ENCODE assay signal across 9 mouse cellular contexts in the genomic region with DNA sequence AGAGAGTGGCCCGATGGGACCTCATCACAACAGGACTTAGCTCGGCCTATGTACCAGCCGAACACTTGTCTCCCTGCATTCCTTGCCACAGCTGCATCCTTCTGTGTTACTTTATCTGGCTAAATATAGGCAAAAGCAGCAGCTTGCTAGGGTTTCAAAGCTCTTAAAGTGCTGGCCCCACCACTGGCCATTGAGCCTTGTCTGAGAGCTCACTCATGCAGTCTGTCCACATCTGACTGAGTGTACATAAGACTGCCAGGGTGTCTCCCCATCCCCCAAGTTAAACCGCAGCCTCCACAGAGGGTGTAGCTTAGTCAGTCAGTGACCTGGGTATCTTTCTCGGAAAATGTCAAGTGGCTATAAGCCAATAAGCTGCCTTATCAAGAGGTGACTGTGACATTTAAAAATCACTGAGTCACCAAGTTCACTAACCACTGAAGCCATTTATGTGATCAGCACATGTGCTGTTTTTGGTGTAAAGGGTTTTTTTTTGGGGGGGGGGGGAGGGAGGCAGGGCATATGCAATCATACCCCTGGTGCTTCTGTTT. TPM values are rescaled to one million over a fixed set of nuclear protein-coding genes. Genes with fewer than 3 reads are reported as not detected.
DNase-seq lines count a peak whose midpoint lies in the region; ATAC-seq lines count a peak whose summit lies in the region.
"Had no signal": no experiment of that assay in that cellular context is flagged by ENCODE, and none has a peak within 500 bp of the region (broad histone marks: within the 10 kb centered on the region; RNA-seq: fewer than 3 reads in every experiment).

No protein-coding gene starts in this region.

- DNase-seq in adrenal gland, postnatal 10 days = peak; percentile 55
- DNase-seq in splenic B cell, adult 2 months (ENCODE audit: low read depth, low spot score) = peak; percentile 5
- DNase-seq in layer of hippocampus, adult 18-20 months (ENCODE audit: low spot score in 2 of 2) = no peak
- DNase-seq in left cerebral cortex, adult 18-20 months (ENCODE audit: low spot score in 2 of 2) = no peak
- DNase-seq in cerebellum, adult 9-11 months = no peak

- no peaks in the 10 kb centered on the region for H3K36me3 ChIP-seq in midbrain, embryonic 13.5 days
- H3K36me3 ChIP-seq in midbrain, embryonic 16.5 days (ENCODE audit: control insufficient read depth, insufficient read depth, low read length) = no peaks in the 10 kb centered on the region
- H3K36me3 ChIP-seq in splenic B cell, adult 2 months (ENCODE audit: control insufficient read depth, insufficient read depth, low read length, poor library complexity, severe bottlenecking) = no peaks in the 10 kb centered on the region

- 0 out of 2 replicates have a peak, but pooled peaks have one; percentile 48 for ATAC-seq in midbrain, embryonic 13.5 days
- ATAC-seq in midbrain, embryonic 16.5 days = no peak
- ATAC-seq in inflammation-experienced regulatory T-cells, adult 6 months = peak; percentile 70
- ATAC-seq: hindbrain, postnatal 0 days had no signal

- H3K9me3 ChIP-seq in midbrain, embryonic 13.5 days = no peaks in the 10 kb centered on the region
- H3K9me3 ChIP-seq in midbrain, embryonic 16.5 days (replicated peaks; ENCODE audit: control insufficient read depth, low read length, poor library complexity, severe bottlenecking) = no peaks in the 10 kb centered on the region

- no peaks in the 10 kb centered on the region for H3K27me3 ChIP-seq in midbrain, embryonic 13.5 days
- H3K27me3 ChIP-seq in midbrain, embryonic 16.5 days (ENCODE audit: control insufficient read depth, insufficient read depth, low read depth, low read length) = no peaks in the 10 kb centered on the region
- H3K27me3 ChIP-seq in splenic B cell, adult 2 months (ENCODE audit: control insufficient read depth, insufficient read depth, low read length, poor library complexity, severe bottlenecking) = no peaks in the 10 kb centered on the region

- H3K27ac ChIP-seq in midbrain, embryonic 13.5 days = no peak overlapping the region
- no peak overlapping the region for H3K27ac ChIP-seq in midbrain, embryonic 16.5 days (ENCODE audit: low read length)
- H3K27ac ChIP-seq: hindbrain, postnatal 0 days had no signal

- no peak overlapping the region for H3K4me2 ChIP-seq in midbrain, embryonic 13.5 days (replicated peaks)
- H3K4me2 ChIP-seq in midbrain, embryonic 16.5 days (ENCODE audit: low read length) = no peak overlapping the region

- no peak overlapping the region for H3K9ac ChIP-seq in midbrain, embryonic 13.5 days (replicated peaks)
- H3K9ac ChIP-seq in midbrain, embryonic 16.5 days (ENCODE audit: low read depth, low read length) = no peak overlapping the region

- H3K4me1 ChIP-seq in midbrain, embryonic 13.5 days (replicated peaks) = no peaks in the 10 kb centered on the region
- H3K4me1 ChIP-seq in midbrain, embryonic 16.5 days (ENCODE audit: control insufficient read depth, insufficient read depth, low read length) = no peaks in the 10 kb centered on the region

- 73% methylated on average over 5 of the region's 5 CpGs for WGBS in midbrain, embryonic 13.5 days
- 80% methylated on average over 5 of the region's 5 CpGs for WGBS in midbrain, embryonic 16.5 days

- H3K4me3 ChIP-seq in midbrain, embryonic 13.5 days (replicated peaks) = no peak overlapping the region
- H3K4me3 ChIP-seq in midbrain, embryonic 16.5 days (ENCODE audit: low read depth, low read length) = no peak overlapping the region

RNA-seq across cellular contexts. Expression of a gene that starts 59.2 kb away (rescaled TPM):
- 0.62 and 0.73 TPM in 2 replicates for polyA plus RNA-seq in midbrain, embryonic 13.5 days (2015; fragmentation: Nextera tagmentation; extraction: Ambion mirVana)
- polyA plus RNA-seq in midbrain, embryonic 16.5 days (2015; fragmentation: Nextera tagmentation; extraction: Ambion mirVana) = 0.41 and 0.57 TPM in 2 replicates
- total RNA-seq in adrenal gland, postnatal 10 days (2021) = 100 to 1,000 TPM in 1 of 2 experiments, 10 to 100 TPM in 1; 56.2 to 237 TPM
- polyA plus RNA-seq in inflammation-experienced regulatory T-cells, adult 6 months (2017; shearing (Covaris generic)) = 10 to 100 TPM; 12.6 to 22.0 (median 14.4) TPM
- 1 to 10 TPM; 1.4 to 1.7 TPM for total RNA-seq in layer of hippocampus, adult 18-20 months (2021)
- total RNA-seq in left cerebral cortex, adult 18-20 months (2021) = under 1 TPM; 0.79 to 0.98 TPM

Comparison
In these comparisons a context has a peak if more than half of its experiments do, and no peak if none do; other contexts are left out.
1. DNase-seq: peak in adrenal gland, postnatal 10 days (single experiment) and splenic B cell, adult 2 months (single experiment); none in layer of hippocampus, adult 18-20 months (0 of 2), left cerebral cortex, adult 18-20 months (0 of 2) and cerebellum, adult 9-11 months (single experiment).
2. RNA of a gene that starts 59.2 kb away (total RNA-seq): 56.2 to 237 TPM in adrenal gland, postnatal 10 days; 1.4 to 1.7 TPM in layer of hippocampus, adult 18-20 months and 0.79 to 0.98 TPM in left cerebral cortex, adult 18-20 months; every median in the first group is over 10 times any median in the second.